Mouse (Mus musculus): ENCODE data around the gene Exoc3l2.

- TF ChIP-seq POLR2A (IDR thresholded peaks at IDR 0.05; ENCODE audit: control insufficient read depth, extremely low read depth, insufficient read depth, low read length, poor library complexity) = no peak
- TF ChIP-seq CTCF (IDR thresholded peaks at IDR 0.05; ENCODE audit: borderline replicate concordance, control insufficient read depth, extremely low read depth, insufficient read depth, low read length, poor library complexity) = no peak
Measured at GRCm38 (mm10) chr7:19540771-19541566, 77.8 kb downstream of the Exoc3l2 start.

All from thymus, adult 2 months (tissue).